Mouse (Mus musculus): Measurements from ENCODE around the gene Sbf2. TPM values are rescaled to one million over a fixed set of nuclear protein-coding genes. Genes with fewer than 3 reads are reported as not detected.

The Sbf2 gene
- polyA plus RNA-seq, 1 experiment from 2014 or later, result 30.8 TPM

DNA sequence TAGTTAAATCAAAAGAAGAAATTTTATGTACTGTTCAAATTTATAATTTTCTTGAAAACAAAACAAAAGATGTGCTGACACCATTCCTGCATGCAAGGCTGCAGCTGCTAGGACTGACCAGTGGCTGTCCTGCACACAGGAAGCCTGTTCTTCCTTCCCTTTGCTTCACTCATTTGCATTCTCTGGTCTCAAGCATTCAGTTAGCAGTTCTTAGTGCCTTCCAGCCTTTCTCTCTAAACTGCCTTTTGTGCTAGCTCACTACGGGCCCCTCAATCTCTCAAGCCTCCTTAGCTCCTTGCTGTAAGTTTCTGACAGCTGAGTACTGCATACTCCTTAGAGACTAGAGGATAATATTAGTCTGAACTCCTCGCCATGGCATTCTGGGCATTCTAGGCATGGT is 227.2 kb downstream of the Sbf2 start:
- WGBS, result 37% methylated on average over 2 of the region's 2 CpGs
- no peak overlapping the region for H3K9ac ChIP-seq
- ATAC-seq (replicated peaks; ENCODE audit: insufficient number of reproducible peaks, insufficient read depth, low FRiP score, low read depth), result no peak
- H3K9me3 ChIP-seq (replicated peaks), result no peaks in the 10 kb centered on the region
- H3K4me2 ChIP-seq, result no peak overlapping the region
- peaks cover 3% of the 10 kb centered on the region; the same call in 1 of the 2 replicates for H3K4me1 ChIP-seq (replicated peaks)
- no peaks in the 10 kb centered on the region for H3K27me3 ChIP-seq
- H3K4me3 ChIP-seq, result no peak overlapping the region
- peak overlapping the region; percentile 44; the same call in 1 of the 2 replicates for H3K27ac ChIP-seq
- no peaks in the 10 kb centered on the region for H3K36me3 ChIP-seq

DNA sequence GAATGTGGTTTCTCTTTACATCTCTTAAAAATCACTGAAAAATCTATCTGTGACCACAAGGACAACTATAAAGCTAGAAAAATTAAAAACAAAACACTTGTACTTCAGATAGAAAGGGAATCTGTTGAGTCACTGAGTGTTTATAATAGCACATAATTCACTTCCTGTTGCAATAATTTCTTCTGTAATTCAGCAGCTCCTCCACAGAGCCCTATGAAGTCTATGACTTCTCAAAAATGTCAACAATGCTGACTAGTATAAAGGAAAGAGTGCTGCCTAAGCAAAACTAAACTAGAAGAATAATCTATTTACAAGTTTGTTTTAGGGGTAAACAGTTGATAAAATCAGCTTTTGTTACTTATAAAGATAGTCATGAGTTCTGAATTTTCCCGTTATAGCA is 229.2 kb downstream of the Sbf2 start:
- Histone ChIP-seq H3K27ac (no peak overlapping the region), H3K4me2 (no peak overlapping the region), H3K36me3 (no peaks in the 10 kb centered on the region), H3K9me3 (replicated peaks) (no peaks in the 10 kb centered on the region), H3K4me1 (replicated peaks) (peaks cover 3% of the 10 kb centered on the region; the same call in 1 of the 2 replicates), H3K4me3 (no peak overlapping the region), H3K27me3 (no peaks in the 10 kb centered on the region), H3K9ac (no peak overlapping the region)
- ATAC-seq (replicated peaks; ENCODE audit: insufficient number of reproducible peaks, insufficient read depth, low FRiP score, low read depth), result no peak
- 86% methylated on average over 1 of the region's 1 CpGs for WGBS

DNA sequence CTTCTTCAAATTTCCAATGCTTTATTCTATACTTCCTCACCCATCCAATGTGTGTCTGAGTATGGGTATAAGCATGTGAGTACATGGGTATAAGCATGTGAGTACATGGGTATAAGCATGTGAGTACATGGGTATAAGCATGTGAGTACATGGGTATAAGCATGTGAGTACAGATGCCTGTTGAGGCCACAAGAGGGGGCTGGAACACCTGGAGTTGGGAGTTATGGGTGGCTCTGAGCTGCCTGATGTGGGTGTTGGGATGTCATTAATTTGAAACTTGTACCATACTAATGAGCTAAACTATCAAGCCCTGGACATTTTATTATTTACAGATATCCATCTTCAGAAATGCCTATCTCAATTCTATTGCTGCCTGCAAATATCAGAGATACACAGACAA is 230.4 kb downstream of the Sbf2 start:
- Histone ChIP-seq H3K27ac (no peak overlapping the region), H3K9ac (no peak overlapping the region), H3K36me3 (no peaks in the 10 kb centered on the region), H3K4me2 (no peak overlapping the region), H3K4me1 (replicated peaks) (peaks cover 9% of the 10 kb centered on the region), H3K27me3 (no peaks in the 10 kb centered on the region), H3K4me3 (no peak overlapping the region), H3K9me3 (replicated peaks) (no peaks in the 10 kb centered on the region)
- ATAC-seq (replicated peaks; ENCODE audit: insufficient number of reproducible peaks, insufficient read depth, low FRiP score, low read depth), result no peak

DNA sequence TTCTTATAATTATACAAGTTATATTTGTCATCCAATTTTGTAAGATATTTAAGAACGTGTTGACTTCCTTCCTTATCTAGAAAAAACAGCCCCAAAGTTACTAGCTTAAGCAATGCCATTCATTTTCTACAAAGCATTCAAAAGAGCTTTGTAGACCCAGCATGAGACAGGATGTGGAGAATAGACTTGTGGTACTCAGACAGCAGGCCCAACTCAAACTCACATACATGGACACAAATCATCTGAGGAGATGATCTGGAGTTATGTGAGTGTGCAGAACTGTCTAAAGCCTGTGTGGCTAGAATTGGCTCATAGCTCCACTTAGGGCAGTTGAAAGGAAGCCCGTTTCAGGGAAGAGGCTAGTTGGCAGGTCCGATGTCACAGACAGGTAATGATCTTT is 233.1 kb downstream of the Sbf2 start:
- Histone ChIP-seq H3K36me3 (no peaks in the 10 kb centered on the region), H3K4me3 (no peak overlapping the region), H3K9ac (no peak overlapping the region), H3K9me3 (replicated peaks) (no peaks in the 10 kb centered on the region), H3K27me3 (no peaks in the 10 kb centered on the region), H3K4me1 (replicated peaks) (peaks cover 10% of the 10 kb centered on the region), H3K27ac (no peak overlapping the region), H3K4me2 (no peak overlapping the region)
- WGBS, result 60% methylated on average over 3 of the region's 3 CpGs
- ATAC-seq (replicated peaks; ENCODE audit: insufficient number of reproducible peaks, insufficient read depth, low FRiP score, low read depth), result no peak

DNA sequence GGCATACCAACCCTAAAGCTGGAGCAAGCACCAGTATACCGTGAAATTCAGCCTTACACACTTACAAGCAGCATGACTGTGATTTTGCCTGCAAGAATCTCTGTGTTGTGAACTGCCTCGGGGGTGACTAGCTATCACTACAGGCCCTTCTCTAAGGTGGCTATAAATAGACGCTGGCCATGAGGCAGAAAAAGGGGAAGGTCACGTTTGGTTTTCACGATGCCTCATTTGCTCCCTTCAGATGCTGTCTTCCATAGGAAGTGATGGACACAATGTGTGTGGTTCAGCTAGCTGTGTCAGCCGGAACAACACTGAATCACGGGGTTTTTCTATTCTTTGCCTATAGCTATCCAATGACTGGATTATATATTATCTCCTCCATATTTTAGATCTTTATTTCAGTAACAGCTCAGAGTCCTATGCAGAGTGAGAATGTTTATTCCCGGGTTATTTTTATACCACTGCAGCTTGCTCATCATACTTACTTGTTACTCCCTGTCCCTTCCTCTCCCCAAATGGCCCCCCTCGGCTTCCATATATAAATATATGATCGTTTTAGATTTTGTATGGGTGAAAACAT is 235.3 kb downstream of the Sbf2 start:
- Histone ChIP-seq H3K9me3 (replicated peaks) (no peaks in the 10 kb centered on the region), H3K9ac (no peak overlapping the region), H3K4me1 (replicated peaks) (peaks cover 10% of the 10 kb centered on the region), H3K27me3 (no peaks in the 10 kb centered on the region), H3K36me3 (peaks cover 6% of the 10 kb centered on the region), H3K4me3 (no peak overlapping the region), H3K4me2 (no peak overlapping the region), H3K27ac (peak overlapping the region; percentile 42)
- no peak for ATAC-seq (replicated peaks; ENCODE audit: insufficient number of reproducible peaks, insufficient read depth, low FRiP score, low read depth)
- WGBS, result 42% methylated on average over 10 of the region's 10 CpGs

DNA sequence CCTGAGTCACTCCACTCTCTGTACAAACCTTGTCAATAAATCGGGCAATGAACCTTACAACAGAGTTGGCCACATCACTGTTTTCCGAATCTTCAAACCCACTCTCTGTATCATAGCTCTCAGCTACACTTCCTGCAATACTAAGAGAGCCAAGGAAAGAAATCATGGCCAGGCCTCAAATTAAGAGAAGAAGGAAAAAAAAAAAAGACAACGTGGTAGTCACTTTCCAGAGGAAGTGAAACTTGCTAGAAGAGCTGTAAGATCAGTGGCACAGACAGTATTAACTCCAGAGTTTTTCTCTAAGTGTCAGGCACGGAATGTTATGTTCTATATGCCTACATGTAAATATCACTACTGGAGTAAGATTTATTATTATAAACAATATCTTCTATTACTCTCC is 242.2 kb downstream of the Sbf2 start:
- H3K4me2 ChIP-seq, result no peak overlapping the region
- H3K4me3 ChIP-seq, result no peak overlapping the region
- H3K9ac ChIP-seq, result no peak overlapping the region
- peaks cover 39% of the 10 kb centered on the region for H3K36me3 ChIP-seq
- no peak for ATAC-seq (replicated peaks; ENCODE audit: insufficient number of reproducible peaks, insufficient read depth, low FRiP score, low read depth)
- H3K4me1 ChIP-seq (replicated peaks), result no peaks in the 10 kb centered on the region
- WGBS, result 74% methylated on average over 4 of the region's 4 CpGs
- no peaks in the 10 kb centered on the region for H3K27me3 ChIP-seq
- H3K9me3 ChIP-seq (replicated peaks), result no peaks in the 10 kb centered on the region
- H3K27ac ChIP-seq, result no peak overlapping the region

DNA sequence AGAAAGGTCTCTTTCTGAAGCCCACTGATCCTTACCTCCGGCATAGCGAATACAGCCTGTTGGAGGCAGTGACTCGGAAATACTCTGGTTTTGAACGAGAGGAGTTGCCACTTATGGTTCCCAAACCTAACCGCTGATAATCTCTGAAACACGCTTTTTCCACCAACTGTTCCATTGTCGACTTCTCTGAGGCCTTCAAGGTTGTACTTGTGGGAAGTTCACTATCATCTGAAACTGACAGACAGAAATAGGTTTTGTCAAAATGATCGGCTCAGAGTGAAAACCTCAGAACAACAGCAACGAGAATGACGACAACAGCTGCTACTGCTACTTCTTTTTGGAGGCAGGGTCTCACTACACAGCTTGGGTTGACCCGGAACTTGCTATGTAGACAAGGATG is 252.7 kb downstream of the Sbf2 start:
- H3K9me3 ChIP-seq (replicated peaks), result no peaks in the 10 kb centered on the region
- 88% methylated on average over 11 of the region's 11 CpGs for WGBS
- no peak overlapping the region for H3K27ac ChIP-seq
- no peak overlapping the region for H3K4me2 ChIP-seq
- H3K4me3 ChIP-seq, result no peak overlapping the region
- no peaks in the 10 kb centered on the region for H3K4me1 ChIP-seq (replicated peaks)
- ATAC-seq (replicated peaks; ENCODE audit: insufficient number of reproducible peaks, insufficient read depth, low FRiP score, low read depth), result no peak
- H3K27me3 ChIP-seq, result no peaks in the 10 kb centered on the region
- peaks cover 17% of the 10 kb centered on the region for H3K36me3 ChIP-seq
- no peak overlapping the region for H3K9ac ChIP-seq

DNA sequence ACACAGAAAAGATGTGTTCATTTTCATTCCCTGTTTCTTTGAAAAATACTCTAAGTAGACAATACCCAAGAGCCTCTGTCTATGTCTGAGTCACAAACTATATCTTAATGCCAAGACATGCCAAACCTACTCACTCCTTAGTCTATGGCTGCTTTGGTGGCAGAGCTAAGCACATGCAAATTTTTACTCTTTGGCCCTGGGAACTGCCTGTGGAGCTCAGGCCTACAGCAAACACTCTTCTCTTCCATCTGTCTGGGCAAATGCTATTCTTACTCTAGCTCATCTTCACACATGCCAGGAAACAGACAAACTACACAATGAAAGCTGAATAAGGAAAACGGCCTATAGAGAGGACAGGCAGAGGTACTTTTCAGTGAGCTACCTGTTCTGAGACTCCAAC is 253.2 kb downstream of the Sbf2 start:
- H3K4me2 ChIP-seq, result no peak overlapping the region
- no peaks in the 10 kb centered on the region for H3K4me1 ChIP-seq (replicated peaks)
- no peaks in the 10 kb centered on the region for H3K9me3 ChIP-seq (replicated peaks)
- peaks cover 14% of the 10 kb centered on the region for H3K36me3 ChIP-seq
- ATAC-seq (replicated peaks; ENCODE audit: insufficient number of reproducible peaks, insufficient read depth, low FRiP score, low read depth), result no peak
- H3K27ac ChIP-seq, result no peak overlapping the region
- 81% methylated on average over 1 of the region's 1 CpGs for WGBS
- no peak overlapping the region for H3K9ac ChIP-seq
- no peaks in the 10 kb centered on the region for H3K27me3 ChIP-seq
- H3K4me3 ChIP-seq, result no peak overlapping the region

DNA sequence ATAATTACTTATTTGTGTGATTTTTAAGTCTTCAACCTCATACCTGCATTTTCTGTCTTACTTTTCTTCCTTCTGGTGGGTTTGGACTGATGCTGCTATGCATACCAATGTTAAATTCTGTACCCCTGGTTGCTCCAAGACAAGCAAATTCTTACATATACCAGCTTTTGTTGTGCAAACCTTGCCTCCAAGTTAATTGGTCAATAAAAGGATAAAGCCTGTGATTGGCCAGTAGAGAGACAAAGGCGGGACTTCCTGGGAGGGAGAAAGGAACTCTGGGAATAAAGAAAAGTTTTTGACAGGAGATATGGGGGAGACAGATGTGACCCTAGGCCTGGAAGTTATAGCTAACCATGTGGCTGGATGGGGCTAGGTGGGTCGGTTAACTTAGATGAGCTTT is 255.3 kb downstream of the Sbf2 start:
- H3K4me3 ChIP-seq, result no peak overlapping the region
- no peak overlapping the region for H3K9ac ChIP-seq
- WGBS, result 95% methylated on average over 2 of the region's 2 CpGs
- H3K4me1 ChIP-seq (replicated peaks), result no peaks in the 10 kb centered on the region
- no peaks in the 10 kb centered on the region for H3K27me3 ChIP-seq
- no peak overlapping the region for H3K4me2 ChIP-seq
- no peak overlapping the region for H3K27ac ChIP-seq
- no peaks in the 10 kb centered on the region for H3K9me3 ChIP-seq (replicated peaks)
- H3K36me3 ChIP-seq, result peaks cover 9% of the 10 kb centered on the region; the same call in 1 of the 2 replicates
- ATAC-seq (replicated peaks; ENCODE audit: insufficient number of reproducible peaks, insufficient read depth, low FRiP score, low read depth), result no peak

DNA sequence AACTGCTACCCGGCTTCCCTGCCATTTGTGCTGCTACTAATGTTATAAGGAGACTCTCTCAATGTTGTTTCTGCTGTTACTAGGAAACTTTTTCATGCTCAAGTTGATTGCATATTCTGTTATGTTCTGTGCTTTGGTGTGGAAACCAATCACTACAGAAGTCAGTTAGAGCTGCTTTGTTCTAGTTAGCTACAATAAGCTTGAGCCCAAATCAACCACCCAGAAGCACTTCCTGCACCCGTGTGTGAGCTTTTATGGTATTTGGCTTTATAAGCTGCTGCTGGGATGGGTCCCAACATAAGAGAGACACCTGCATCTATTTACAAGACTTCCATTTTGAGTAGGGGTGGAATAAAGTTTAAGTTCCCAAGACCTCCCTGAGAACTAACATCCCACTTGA is 260.8 kb downstream of the Sbf2 start:
- peaks cover 6% of the 10 kb centered on the region; the same call in 1 of the 2 replicates for H3K36me3 ChIP-seq
- no peaks in the 10 kb centered on the region for H3K27me3 ChIP-seq
- H3K27ac ChIP-seq, result no peak overlapping the region
- WGBS, result 88% methylated on average over 2 of the region's 2 CpGs
- no peak for ATAC-seq (replicated peaks; ENCODE audit: insufficient number of reproducible peaks, insufficient read depth, low FRiP score, low read depth)
- no peak overlapping the region for H3K9ac ChIP-seq
- no peaks in the 10 kb centered on the region for H3K4me1 ChIP-seq (replicated peaks)
- no peak overlapping the region for H3K4me2 ChIP-seq
- H3K4me3 ChIP-seq, result no peak overlapping the region
- no peaks in the 10 kb centered on the region for H3K9me3 ChIP-seq (replicated peaks)

DNA sequence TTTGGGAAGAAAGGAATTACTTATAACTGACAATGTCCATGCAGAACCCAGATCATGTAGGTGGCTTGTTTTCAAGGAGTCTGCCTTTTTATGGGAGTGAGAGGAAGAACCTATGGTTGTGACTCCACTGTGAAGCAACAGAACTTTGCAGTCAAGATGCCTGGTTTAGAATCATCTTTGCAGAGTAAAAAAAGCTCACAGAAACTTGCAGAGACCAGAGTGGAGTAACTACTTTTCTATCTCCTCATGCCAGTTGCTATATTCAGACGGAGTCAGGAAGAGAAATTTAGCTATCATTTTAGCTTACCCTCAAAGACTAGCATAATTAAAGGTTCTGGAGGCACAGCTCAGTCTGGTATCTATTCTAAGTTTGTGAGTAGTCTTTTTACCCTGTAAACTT is 267.5 kb downstream of the Sbf2 start:
- Histone ChIP-seq H3K9ac (no peak overlapping the region), H3K27ac (no peak overlapping the region), H3K9me3 (replicated peaks) (no peaks in the 10 kb centered on the region), H3K4me1 (replicated peaks) (no peaks in the 10 kb centered on the region), H3K36me3 (peaks cover 9% of the 10 kb centered on the region; the same call in 1 of the 2 replicates), H3K4me2 (no peak overlapping the region), H3K4me3 (no peak overlapping the region), H3K27me3 (no peaks in the 10 kb centered on the region)
- no peak for ATAC-seq (replicated peaks; ENCODE audit: insufficient number of reproducible peaks, insufficient read depth, low FRiP score, low read depth)
- WGBS, result 64% methylated on average over 1 of the region's 1 CpGs

DNA sequence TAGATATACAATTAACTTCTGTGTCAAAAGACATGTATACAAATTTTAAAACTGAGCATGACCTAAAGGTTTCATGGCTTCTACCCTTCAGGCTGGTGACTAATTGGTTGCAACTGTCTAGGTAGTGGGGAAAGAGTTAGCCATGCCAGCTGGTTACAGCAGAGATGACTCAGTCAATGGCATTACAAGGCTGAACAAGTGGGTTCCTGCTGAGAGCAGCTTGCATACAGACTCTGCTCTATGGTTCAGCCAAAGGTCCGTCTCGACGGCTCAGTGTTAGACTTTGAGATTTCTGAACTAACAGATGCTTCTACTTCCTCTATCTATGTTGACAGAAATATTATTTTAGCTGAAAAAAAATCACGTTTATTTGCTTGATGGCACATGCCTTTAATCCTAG is 277.1 kb downstream of the Sbf2 start:
- Histone ChIP-seq H3K4me2 (no peak overlapping the region), H3K9me3 (replicated peaks) (no peaks in the 10 kb centered on the region), H3K9ac (no peak overlapping the region), H3K4me1 (replicated peaks) (no peaks in the 10 kb centered on the region), H3K36me3 (peaks cover 37% of the 10 kb centered on the region), H3K27me3 (no peaks in the 10 kb centered on the region), H3K4me3 (no peak overlapping the region), H3K27ac (no peak overlapping the region)
- WGBS, result 79% methylated on average over 4 of the region's 4 CpGs
- ATAC-seq (replicated peaks; ENCODE audit: insufficient number of reproducible peaks, insufficient read depth, low FRiP score, low read depth), result no peak

Data from heart, embryonic 15.5 days (tissue).